Mouse (Mus musculus) midbrain, embryonic 13.5 days (tissue): ENCODE measurements around the gene Cdh1. TPM values are rescaled to one million over a fixed set of nuclear protein-coding genes. Genes with fewer than 3 reads are reported as not detected.

Experiments used
- ATAC-seq: fragments of 200-750 bp; cut with Nextera tagmentation; 2 replicates; pipeline ENCODE4 v1.8.0; 2017; ENCODE audit warnings: mild to moderate bottlenecking, moderate TSS enrichment, moderate library complexity
- H3K27ac ChIP-seq: fragments of 300-500 bp; sonication (generic); 2 replicates; pipeline ENCODE4 v1.5.1; 2015; ENCODE audit warnings: inconsistent platforms, mild to moderate bottlenecking, moderate library complexity
- H3K27me3 ChIP-seq: fragments of 300-500 bp; sonication (generic); 2 replicates; pipeline ENCODE4 v1.6.1; 2015; ENCODE audit warnings: mild to moderate bottlenecking, inconsistent platforms
- H3K36me3 ChIP-seq: fragments of 300-500 bp; sonication (generic); 2 replicates; pipeline ENCODE4 v1.6.1; 2015; ENCODE audit warnings: mild to moderate bottlenecking, inconsistent platforms
- H3K4me1 ChIP-seq: fragments of 300-500 bp; sonication (generic); replicated peaks from 2 replicates; pipeline ENCODE4 v1.6.1; 2015; ENCODE audit warnings: inconsistent platforms
- H3K4me2 ChIP-seq: fragments of 300-500 bp; sonication (generic); replicated peaks from 2 replicates; pipeline ENCODE4 v1.6.1; 2015; ENCODE audit warnings: moderate library complexity, mild to moderate bottlenecking, inconsistent platforms
- H3K4me3 ChIP-seq: fragments of 300-500 bp; sonication (generic); replicated peaks from 2 replicates; pipeline ENCODE4 v1.5.1; 2015; ENCODE audit warnings: mild to moderate bottlenecking, inconsistent platforms
- H3K9ac ChIP-seq: fragments of 300-500 bp; sonication (generic); replicated peaks from 2 replicates; pipeline ENCODE4 v1.6.1; 2015; ENCODE audit warnings: mild to moderate bottlenecking, inconsistent platforms
- H3K9me3 ChIP-seq: fragments of 300-500 bp; sonication (generic); 2 replicates; pipeline ENCODE4 v1.6.1; 2016; ENCODE audit warnings: mild to moderate bottlenecking, inconsistent platforms
- WGBS: fragments of 180-500 bp; shearing (Covaris S2); methylation state at CpG from one replicate; pipeline ENCODE4 v1.1.7; 2015; 5-methylcytosine and 5-hydroxymethylcytosine counted together
- polyA plus RNA-seq: library from polyadenylated mRNA; unstranded; fragments of >200 nt; fragmentation: Nextera tagmentation; extraction: Ambion mirVana; gene quantifications from 2 replicates; pipeline ENCODE4 v1.2.1, GENCODE M21; 2015

The Cdh1 gene
- polyA plus RNA-seq, 1 experiment from 2014 or later, result 3.3 TPM

GRCm38 (mm10) chr8:106628291-106628964 lies 25.3 kb downstream of the Cdh1 start:
- Histone ChIP-seq H3K27ac (no peak overlapping the region), H3K4me1 (peaks cover 7% of the 10 kb centered on the region), H3K27me3 (0 out of 2 replicates have a peak, but pooled peaks cover 3% of the 10 kb centered on the region), H3K4me3 (no peak overlapping the region), H3K36me3 (no peaks in the 10 kb centered on the region), H3K9ac (no peak overlapping the region), H3K9me3 (no peaks in the 10 kb centered on the region), H3K4me2 (no peak overlapping the region)
- WGBS, result 82% methylated on average over 11 of the region's 11 CpGs
- no peak for ATAC-seq

GRCm38 (mm10) chr8:106629456-106629855 lies 26.3 kb downstream of the Cdh1 start:
- no peaks in the 10 kb centered on the region for H3K9me3 ChIP-seq
- no peak for ATAC-seq
- H3K27ac ChIP-seq, result no peak overlapping the region
- no peak overlapping the region for H3K9ac ChIP-seq
- 0 out of 2 replicates have a peak, but pooled peaks cover 3% of the 10 kb centered on the region for H3K27me3 ChIP-seq
- no peaks in the 10 kb centered on the region for H3K36me3 ChIP-seq
- WGBS, result 79% methylated on average over 5 of the region's 5 CpGs
- H3K4me3 ChIP-seq, result no peak overlapping the region
- H3K4me1 ChIP-seq, result peaks cover 7% of the 10 kb centered on the region
- H3K4me2 ChIP-seq, result no peak overlapping the region

GRCm38 (mm10) chr8:106631904-106632303 lies 28.8 kb downstream of the Cdh1 start:
- Histone ChIP-seq H3K27me3 (0 out of 2 replicates have a peak, but pooled peaks cover 3% of the 10 kb centered on the region), H3K4me3 (no peak overlapping the region), H3K4me1 (peaks cover 14% of the 10 kb centered on the region), H3K4me2 (no peak overlapping the region), H3K36me3 (no peaks in the 10 kb centered on the region), H3K9ac (no peak overlapping the region), H3K9me3 (no peaks in the 10 kb centered on the region), H3K27ac (no peak overlapping the region)
- whole genome bisulfite sequencing, result 42% methylated on average over 5 of the region's 5 CpGs
- ATAC-seq, result no peak

- 17% methylated on average over 8 of the region's 8 CpGs for WGBS
- no peak for ATAC-seq
- Histone ChIP-seq H3K4me2 (no peak overlapping the region), H3K27me3 (0 out of 2 replicates have a peak, but pooled peaks cover 3% of the 10 kb centered on the region), H3K36me3 (no peaks in the 10 kb centered on the region), H3K4me3 (no peak overlapping the region), H3K9ac (no peak overlapping the region), H3K4me1 (peaks cover 14% of the 10 kb centered on the region), H3K27ac (no peak overlapping the region), H3K9me3 (no peaks in the 10 kb centered on the region)
Observed at GRCm38 (mm10) chr8:106632650-106633049, 29.5 kb downstream of the Cdh1 start.

GRCm38 (mm10) chr8:106633361-106634158 lies 30.4 kb downstream of the Cdh1 start:
- H3K27ac ChIP-seq, result no peak overlapping the region
- WGBS, result 80% methylated on average over 17 of the region's 17 CpGs

GRCm38 (mm10) chr8:106635284-106635683 lies 32.1 kb downstream of the Cdh1 start:
- 0 out of 2 replicates have a peak, but pooled peaks cover 3% of the 10 kb centered on the region for H3K27me3 ChIP-seq
- H3K4me3 ChIP-seq, result no peak overlapping the region
- WGBS, result 38% methylated on average over 5 of the region's 5 CpGs
- no peak overlapping the region for H3K9ac ChIP-seq
- peaks cover 14% of the 10 kb centered on the region for H3K4me1 ChIP-seq
- H3K4me2 ChIP-seq, result no peak overlapping the region
- ATAC-seq, result no peak
- no peaks in the 10 kb centered on the region for H3K9me3 ChIP-seq
- no peak overlapping the region for H3K27ac ChIP-seq
- no peaks in the 10 kb centered on the region for H3K36me3 ChIP-seq

More at GRCm38 (mm10) chr8:106633361-106634158, 30.4 kb downstream of the Cdh1 start:
- H3K4me3 ChIP-seq, result no peak overlapping the region
- H3K9me3 ChIP-seq, result no peaks in the 10 kb centered on the region
- H3K36me3 ChIP-seq, result no peaks in the 10 kb centered on the region
- H3K4me1 ChIP-seq, result peaks cover 14% of the 10 kb centered on the region
- H3K9ac ChIP-seq, result no peak overlapping the region
- no peak for ATAC-seq
- 0 out of 2 replicates have a peak, but pooled peaks cover 3% of the 10 kb centered on the region for H3K27me3 ChIP-seq
- H3K4me2 ChIP-seq, result no peak overlapping the region

GRCm38 (mm10) chr8:106637446-106637845 lies 34.3 kb downstream of the Cdh1 start:
- no peak overlapping the region for H3K4me3 ChIP-seq
- H3K4me2 ChIP-seq, result no peak overlapping the region
- no peak overlapping the region for H3K27ac ChIP-seq
- no peaks in the 10 kb centered on the region for H3K36me3 ChIP-seq
- H3K27me3 ChIP-seq, result no peaks in the 10 kb centered on the region
- H3K9ac ChIP-seq, result no peak overlapping the region
- WGBS, result 62% methylated on average over 4 of the region's 4 CpGs
- H3K9me3 ChIP-seq, result no peaks in the 10 kb centered on the region
- H3K4me1 ChIP-seq, result peaks cover 10% of the 10 kb centered on the region
- ATAC-seq, result no peak

- no peaks in the 10 kb centered on the region for H3K36me3 ChIP-seq
- ATAC-seq, result no peak
- 95% methylated on average over 7 of the region's 7 CpGs for WGBS
Observed at GRCm38 (mm10) chr8:106638768-106639295, 35.7 kb downstream of the Cdh1 start.

GRCm38 (mm10) chr8:106640212-106640611 lies 37.1 kb downstream of the Cdh1 start:
- Histone ChIP-seq H3K4me3 (no peak overlapping the region), H3K4me1 (peaks cover 6% of the 10 kb centered on the region; the same call in 1 of the 2 replicates), H3K36me3 (no peaks in the 10 kb centered on the region), H3K9me3 (no peaks in the 10 kb centered on the region), H3K4me2 (no peak overlapping the region), H3K9ac (no peak overlapping the region), H3K27me3 (no peaks in the 10 kb centered on the region), H3K27ac (no peak overlapping the region)
- no peak for ATAC-seq
- WGBS, result 90% methylated on average over 7 of the region's 7 CpGs

More at GRCm38 (mm10) chr8:106638768-106639295, 35.7 kb downstream of the Cdh1 start:
- Histone ChIP-seq H3K4me1 (peaks cover 7% of the 10 kb centered on the region; the same call in 1 of the 2 replicates), H3K4me2 (no peak overlapping the region), H3K9me3 (no peaks in the 10 kb centered on the region), H3K27ac (no peak overlapping the region), H3K9ac (no peak overlapping the region), H3K27me3 (no peaks in the 10 kb centered on the region), H3K4me3 (no peak overlapping the region)

- H3K36me3 ChIP-seq, result no peaks in the 10 kb centered on the region
- ATAC-seq, result no peak
- 76% methylated on average over 5 of the region's 5 CpGs for WGBS
Observed at GRCm38 (mm10) chr8:106640921-106641320, 37.8 kb downstream of the Cdh1 start.

GRCm38 (mm10) chr8:106642172-106642571 lies 39.0 kb downstream of the Cdh1 start:
- no peak overlapping the region for H3K9ac ChIP-seq
- no peaks in the 10 kb centered on the region for H3K4me1 ChIP-seq
- H3K9me3 ChIP-seq, result no peaks in the 10 kb centered on the region
- no peak overlapping the region for H3K27ac ChIP-seq
- H3K27me3 ChIP-seq, result no peaks in the 10 kb centered on the region
- ATAC-seq, result no peak
- WGBS, result 72% methylated on average over 2 of the region's 2 CpGs
- H3K36me3 ChIP-seq, result no peaks in the 10 kb centered on the region
- no peak overlapping the region for H3K4me3 ChIP-seq
- H3K4me2 ChIP-seq, result no peak overlapping the region

More at GRCm38 (mm10) chr8:106640921-106641320, 37.8 kb downstream of the Cdh1 start:
- no peaks in the 10 kb centered on the region for H3K9me3 ChIP-seq
- H3K4me3 ChIP-seq, result no peak overlapping the region
- no peaks in the 10 kb centered on the region for H3K27me3 ChIP-seq
- H3K4me1 ChIP-seq, result 0 out of 2 replicates have a peak, but pooled peaks cover 4% of the 10 kb centered on the region
- no peak overlapping the region for H3K4me2 ChIP-seq
- no peak overlapping the region for H3K9ac ChIP-seq
- H3K27ac ChIP-seq, result no peak overlapping the region

GRCm38 (mm10) chr8:106643100-106643499 lies 39.9 kb downstream of the Cdh1 start:
- Histone ChIP-seq H3K4me3 (no peak overlapping the region), H3K4me1 (no peaks in the 10 kb centered on the region), H3K9me3 (no peaks in the 10 kb centered on the region), H3K4me2 (no peak overlapping the region), H3K27ac (no peak overlapping the region), H3K27me3 (no peaks in the 10 kb centered on the region), H3K9ac (no peak overlapping the region), H3K36me3 (no peaks in the 10 kb centered on the region)
- WGBS, result 87% methylated on average over 4 of the region's 4 CpGs
- no peak for ATAC-seq
